Mouse (Mus musculus) forebrain, embryonic 13.5 days (tissue): ENCODE results near the gene Zfp385b. TPM values are rescaled to one million over a fixed set of nuclear protein-coding genes. Genes with fewer than 3 reads are reported as not detected.

Source experiments
- ATAC-seq: fragments of 200-750 bp; cut with Nextera tagmentation; 2 replicates; pipeline ENCODE4 v1.8.0; 2017
- H3K27ac ChIP-seq: fragments of 300-500 bp; sonication (generic); 2 replicates; pipeline ENCODE4 v1.5.1; 2015; ENCODE audit warnings: inconsistent platforms, mild to moderate bottlenecking, moderate library complexity
- H3K27me3 ChIP-seq: fragments of 300-500 bp; sonication (generic); 2 replicates; pipeline ENCODE4 v1.6.1; 2015; ENCODE audit warnings: mild to moderate bottlenecking, inconsistent platforms
- H3K36me3 ChIP-seq: fragments of 300-500 bp; sonication (generic); 2 replicates; pipeline ENCODE4 v1.6.1; 2015; ENCODE audit warnings: mild to moderate bottlenecking, inconsistent platforms; ENCODE audit not compliant: poor library complexity, severe bottlenecking
- H3K4me1 ChIP-seq: fragments of 300-500 bp; sonication (generic); 2 replicates; pipeline ENCODE4 v1.6.1; 2015; ENCODE audit warnings: inconsistent platforms
- H3K4me2 ChIP-seq: fragments of 300-500 bp; sonication (generic); 2 replicates; pipeline ENCODE4 v1.6.1; 2015; ENCODE audit warnings: inconsistent platforms, mild to moderate bottlenecking, moderate library complexity
- H3K4me3 ChIP-seq: fragments of 300-500 bp; sonication (generic); 2 replicates; pipeline ENCODE4 v1.5.1; 2015; ENCODE audit warnings: mild to moderate bottlenecking, inconsistent platforms
- H3K9ac ChIP-seq: fragments of 300-500 bp; sonication (generic); 2 replicates; pipeline ENCODE4 v1.6.1; 2015; ENCODE audit warnings: mild to moderate bottlenecking, inconsistent platforms
- H3K9me3 ChIP-seq: fragments of 300-500 bp; sonication (generic); replicated peaks from 2 replicates; pipeline ENCODE4 v1.6.1; 2016; ENCODE audit warnings: inconsistent platforms
- WGBS: fragments of 180-500 bp; shearing (Covaris S2); methylation state at CpG from one replicate; pipeline ENCODE4 v1.1.7; 2015; 5-methylcytosine and 5-hydroxymethylcytosine counted together
- polyA plus RNA-seq: library from polyadenylated mRNA; unstranded; fragments of >200 nt; fragmentation: Nextera tagmentation; extraction: Ambion mirVana; gene quantifications from 2 replicates; pipeline ENCODE4 v1.2.1, GENCODE M21; 2015

The Zfp385b gene
- polyA plus RNA-seq, 1 experiment from 2014 or later, result 4.6 TPM

DNA sequence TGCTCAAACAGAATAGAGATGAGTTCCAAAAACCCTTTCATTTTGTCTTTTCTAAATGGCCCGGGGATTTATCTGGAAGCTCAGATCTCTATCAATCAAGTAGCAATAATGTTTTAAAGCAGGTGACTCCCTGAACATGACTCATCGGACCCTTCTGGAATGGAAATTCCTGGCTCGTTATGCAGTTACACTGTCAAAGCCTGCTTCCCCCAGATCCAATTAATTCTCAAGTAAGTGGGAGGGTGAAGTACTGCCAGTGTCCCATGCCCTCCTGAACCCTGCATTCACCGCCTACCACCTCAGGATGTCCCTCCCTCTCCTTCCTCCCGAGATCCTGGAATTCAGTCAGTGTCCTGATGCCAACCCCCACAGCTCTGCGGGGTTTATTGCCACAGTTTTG is 41.7 kb downstream of the Zfp385b start:
- H3K9me3 ChIP-seq, result no peaks in the 10 kb centered on the region
- no peak overlapping the region for H3K9ac ChIP-seq
- H3K4me1 ChIP-seq, result peaks cover 15% of the 10 kb centered on the region
- ATAC-seq, result peak; percentile 36; the same call in 1 of the 2 replicates
- H3K4me2 ChIP-seq, result no peak overlapping the region
- H3K36me3 ChIP-seq, result no peaks in the 10 kb centered on the region
- no peaks in the 10 kb centered on the region for H3K27me3 ChIP-seq
- WGBS, result 9% methylated on average over 6 of the region's 6 CpGs
- no peak overlapping the region for H3K4me3 ChIP-seq
- no peak overlapping the region for H3K27ac ChIP-seq

DNA sequence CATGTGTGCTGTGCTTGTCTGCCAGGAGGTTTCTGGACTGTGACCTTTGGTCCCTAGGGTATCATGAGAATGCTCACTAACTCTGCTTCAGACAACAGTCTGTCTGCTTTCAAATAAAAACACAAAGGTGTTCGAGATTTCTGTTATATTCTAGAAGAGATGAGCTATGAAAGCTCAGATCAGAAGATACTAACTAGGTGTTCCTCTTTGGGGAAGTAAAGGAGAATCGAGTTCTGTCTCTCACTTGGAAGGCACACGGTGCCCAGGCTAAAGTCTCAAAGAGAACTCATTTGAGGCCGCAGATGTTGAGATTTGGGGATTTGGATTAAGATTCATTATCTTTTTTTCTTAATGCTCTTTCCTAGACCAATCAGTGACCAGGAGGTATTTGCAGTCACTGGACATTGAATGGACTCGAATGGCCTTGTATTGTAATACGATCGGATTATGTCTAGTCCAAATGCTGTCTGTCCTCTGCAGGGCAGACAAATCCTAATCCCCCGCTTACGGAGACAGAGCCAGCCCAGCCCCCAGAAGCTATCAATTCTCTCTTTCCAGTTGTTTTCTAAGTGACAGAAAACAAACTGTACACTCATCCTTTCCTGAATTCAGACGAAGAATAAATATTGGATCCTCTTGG is 42.3 kb downstream of the Zfp385b start:
- Histone ChIP-seq H3K27ac (no peak overlapping the region), H3K9ac (no peak overlapping the region), H3K4me1 (peaks cover 15% of the 10 kb centered on the region), H3K27me3 (no peaks in the 10 kb centered on the region), H3K4me3 (no peak overlapping the region), H3K4me2 (no peak overlapping the region), H3K9me3 (no peaks in the 10 kb centered on the region), H3K36me3 (no peaks in the 10 kb centered on the region)
- WGBS, result 10% methylated on average over 10 of the region's 10 CpGs
- ATAC-seq, result no peak

DNA sequence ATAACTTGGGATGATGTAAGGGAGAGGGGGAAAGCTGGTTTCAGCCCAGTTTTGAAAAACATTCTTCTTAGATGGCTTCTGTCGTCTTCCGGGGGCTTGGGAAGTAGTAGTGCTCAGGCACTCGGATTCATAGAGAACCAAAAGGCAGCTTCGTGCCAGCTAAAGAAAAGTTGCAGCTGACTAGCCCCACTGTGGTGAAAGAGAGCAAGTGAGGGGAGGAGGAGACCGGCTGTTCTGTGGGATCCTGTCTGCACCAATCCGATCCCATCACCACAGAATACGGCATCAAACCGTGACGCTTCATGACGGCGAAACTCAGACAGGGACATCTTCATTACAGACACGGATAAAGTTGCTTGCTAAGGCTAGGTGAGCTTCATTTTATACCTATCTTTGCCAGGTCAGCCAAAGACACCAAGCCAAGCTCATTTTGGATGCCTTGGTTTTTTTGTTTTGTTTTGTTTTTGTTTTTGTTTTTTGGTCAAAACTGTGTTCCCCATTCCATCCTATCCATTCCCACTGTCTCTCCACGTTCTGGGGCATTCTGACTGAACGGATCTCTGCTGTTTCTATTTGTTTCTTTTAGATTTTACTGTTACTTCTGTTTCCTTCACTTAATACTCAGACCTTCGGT is 44.1 kb downstream of the Zfp385b start:
- ATAC-seq, result no peak
- peaks cover 15% of the 10 kb centered on the region for H3K4me1 ChIP-seq
- H3K36me3 ChIP-seq, result no peaks in the 10 kb centered on the region
- no peak overlapping the region for H3K9ac ChIP-seq
- no peaks in the 10 kb centered on the region for H3K9me3 ChIP-seq
- H3K4me2 ChIP-seq, result no peak overlapping the region
- no peak overlapping the region for H3K4me3 ChIP-seq
- H3K27ac ChIP-seq, result no peak overlapping the region
- WGBS, result 66% methylated on average over 15 of the region's 15 CpGs
- H3K27me3 ChIP-seq, result no peaks in the 10 kb centered on the region

DNA sequence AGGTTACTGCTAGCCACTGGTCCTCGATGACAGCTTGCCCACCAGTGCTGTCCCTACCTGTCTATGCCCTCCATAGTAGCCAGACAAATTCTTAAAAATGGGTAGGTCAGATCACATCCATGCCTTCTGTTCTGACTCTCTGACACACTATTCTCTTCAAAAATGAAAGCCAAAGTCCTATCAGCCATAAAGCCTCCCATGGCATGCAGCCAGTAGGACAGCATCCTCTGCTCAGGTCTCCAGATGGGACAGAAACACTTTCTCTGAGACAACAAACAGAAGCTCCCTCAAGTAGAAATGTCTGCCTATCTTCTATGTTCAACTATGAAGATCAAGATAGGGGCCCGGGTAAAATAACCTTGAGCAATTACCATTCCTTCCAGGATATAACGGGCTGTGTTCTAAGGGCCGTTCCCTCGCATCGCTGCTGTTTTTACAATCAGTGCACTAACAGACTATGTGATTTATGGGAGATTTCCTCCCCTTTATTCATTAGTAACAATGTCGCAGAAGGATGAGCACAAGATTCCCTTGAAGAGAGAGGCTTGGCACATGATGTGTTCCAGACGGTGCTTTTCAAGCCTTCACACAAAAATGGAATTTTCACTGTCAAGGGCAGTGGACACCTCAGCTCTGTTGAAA is 49.3 kb downstream of the Zfp385b start:
- H3K4me3 ChIP-seq, result no peak overlapping the region
- WGBS, result 85% methylated on average over 8 of the region's 8 CpGs

DNA sequence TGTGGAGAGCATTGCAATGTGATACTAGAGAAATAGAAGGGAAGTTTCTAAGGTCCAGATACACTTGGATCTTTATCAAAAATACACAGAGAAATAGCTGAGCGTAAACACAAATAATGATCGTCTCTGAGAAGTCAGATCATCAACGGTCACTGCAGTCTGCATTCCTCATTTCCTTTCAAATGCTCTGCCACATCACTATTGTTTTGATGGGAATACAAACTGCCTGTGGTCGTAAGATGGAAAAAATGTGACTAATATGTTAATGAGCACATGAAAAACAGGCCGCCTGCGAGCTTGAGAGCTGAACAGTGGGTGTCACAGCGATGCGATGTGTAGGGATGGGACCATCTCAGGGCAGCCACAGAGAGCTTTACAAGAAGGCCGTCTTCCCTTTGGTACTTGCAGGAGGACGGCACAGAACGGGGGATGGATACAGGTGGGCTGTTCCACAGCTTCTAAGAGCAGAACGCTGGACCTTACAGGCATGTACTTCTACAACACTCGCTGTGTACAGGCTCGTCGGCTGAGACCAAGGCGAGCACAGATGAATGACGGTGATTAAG is 51.0 kb downstream of the Zfp385b start:
- Histone ChIP-seq H3K4me3 (no peak overlapping the region), H3K36me3 (no peaks in the 10 kb centered on the region), H3K4me1 (peaks cover 5% of the 10 kb centered on the region; the same call in 1 of the 2 replicates), H3K9ac (no peak overlapping the region), H3K9me3 (no peaks in the 10 kb centered on the region), H3K27me3 (no peaks in the 10 kb centered on the region), H3K4me2 (no peak overlapping the region), H3K27ac (no peak overlapping the region)
- 67% methylated on average over 17 of the region's 17 CpGs for WGBS
- ATAC-seq, result no peak

More for the DNA sequence above, 49.3 kb downstream of the Zfp385b start:
- no peak overlapping the region for H3K4me2 ChIP-seq
- no peaks in the 10 kb centered on the region for H3K9me3 ChIP-seq
- H3K27ac ChIP-seq, result no peak overlapping the region
- H3K4me1 ChIP-seq, result peaks cover 5% of the 10 kb centered on the region; the same call in 1 of the 2 replicates
- ATAC-seq, result no peak
- no peaks in the 10 kb centered on the region for H3K27me3 ChIP-seq
- H3K9ac ChIP-seq, result no peak overlapping the region
- H3K36me3 ChIP-seq, result no peaks in the 10 kb centered on the region

DNA sequence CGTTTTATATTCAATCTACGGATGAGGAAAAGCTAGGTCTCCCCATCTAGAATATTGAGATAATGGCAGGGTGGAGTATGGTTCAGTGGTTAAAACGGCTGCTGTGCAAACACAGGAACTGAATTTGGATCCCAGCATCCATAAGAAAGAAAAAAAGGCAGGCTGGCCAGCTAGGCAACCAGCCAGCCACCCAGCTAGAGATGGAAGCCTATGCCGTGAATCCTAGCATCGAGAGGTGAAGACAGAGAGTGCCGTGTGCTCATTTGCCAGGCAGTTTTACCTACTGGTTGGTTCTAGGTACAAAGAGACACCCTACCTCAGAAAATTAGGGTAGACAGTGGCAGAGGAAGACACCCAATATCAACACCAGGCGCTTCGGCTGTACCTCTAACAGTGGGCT is 57.5 kb downstream of the Zfp385b start:
- no peak for ATAC-seq
- WGBS, result 92% methylated on average over 8 of the region's 8 CpGs
- Histone ChIP-seq H3K36me3 (no peaks in the 10 kb centered on the region), H3K9me3 (no peaks in the 10 kb centered on the region), H3K27ac (no peak overlapping the region), H3K27me3 (no peaks in the 10 kb centered on the region), H3K9ac (no peak overlapping the region), H3K4me2 (no peak overlapping the region), H3K4me3 (no peak overlapping the region), H3K4me1 (no peaks in the 10 kb centered on the region)

DNA sequence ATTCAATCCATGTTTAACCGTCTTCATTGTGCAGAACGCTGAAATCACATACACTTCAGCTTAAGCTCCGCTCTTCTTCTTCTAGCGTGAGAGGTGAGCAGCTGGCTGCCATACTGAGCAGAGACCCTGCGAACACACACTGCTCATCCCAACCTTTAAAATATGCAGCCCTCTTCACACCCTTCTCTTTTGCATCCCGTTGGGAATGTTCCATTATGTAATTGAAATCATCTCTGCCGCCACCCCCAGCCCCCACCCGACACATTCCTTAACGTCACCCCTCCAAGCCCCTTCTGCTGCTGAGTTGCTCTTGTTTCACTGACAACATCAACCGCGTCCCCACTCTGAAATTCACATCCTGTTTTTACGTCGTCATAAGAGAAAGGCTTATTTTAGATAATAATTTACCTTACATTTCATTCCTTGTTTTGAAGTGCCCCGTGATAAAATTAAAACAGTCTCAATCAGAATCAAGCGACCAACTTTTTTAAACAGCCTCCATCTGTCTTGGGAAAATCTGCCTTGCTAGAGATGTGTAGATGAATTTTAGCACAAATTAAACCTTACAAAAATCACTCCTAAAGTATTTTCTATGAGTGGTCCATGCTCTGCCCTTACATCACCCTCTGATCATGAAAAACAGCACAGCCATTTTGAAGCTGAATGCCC is 60.9 kb downstream of the Zfp385b start:
- Histone ChIP-seq H3K27me3 (no peaks in the 10 kb centered on the region), H3K9me3 (no peaks in the 10 kb centered on the region), H3K36me3 (no peaks in the 10 kb centered on the region), H3K27ac (no peak overlapping the region), H3K9ac (no peak overlapping the region), H3K4me3 (no peak overlapping the region), H3K4me2 (no peak overlapping the region), H3K4me1 (peaks cover 12% of the 10 kb centered on the region; the same call in 1 of the 2 replicates)
- 67% methylated on average over 15 of the region's 15 CpGs for WGBS
- ATAC-seq, result peak; percentile 81

DNA sequence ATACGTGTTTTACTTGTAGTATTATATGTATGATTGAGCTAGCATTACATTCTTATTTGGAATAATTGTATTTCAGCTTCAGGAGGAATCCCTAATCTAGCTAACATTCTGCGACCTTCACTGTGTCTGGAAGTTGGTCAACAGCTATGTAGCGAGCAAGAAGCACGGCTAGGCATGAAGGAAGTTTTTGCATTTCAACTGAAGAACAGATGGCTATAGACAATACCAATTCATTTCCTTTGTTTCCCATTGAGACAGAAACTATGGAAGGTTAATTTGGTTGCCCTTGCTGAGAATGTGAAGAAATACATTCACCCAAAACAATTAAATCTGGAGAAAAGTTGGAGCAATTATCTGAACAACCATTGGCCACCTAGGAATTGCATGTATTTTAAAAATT is 66.9 kb downstream of the Zfp385b start:
- Histone ChIP-seq H3K9ac (no peak overlapping the region), H3K4me2 (no peak overlapping the region), H3K27me3 (no peaks in the 10 kb centered on the region), H3K27ac (no peak overlapping the region), H3K36me3 (no peaks in the 10 kb centered on the region), H3K4me3 (no peak overlapping the region), H3K9me3 (no peaks in the 10 kb centered on the region), H3K4me1 (peaks cover 16% of the 10 kb centered on the region; the same call in 1 of the 2 replicates)
- 50% methylated on average over 4 of the region's 4 CpGs for WGBS
- no peak for ATAC-seq

DNA sequence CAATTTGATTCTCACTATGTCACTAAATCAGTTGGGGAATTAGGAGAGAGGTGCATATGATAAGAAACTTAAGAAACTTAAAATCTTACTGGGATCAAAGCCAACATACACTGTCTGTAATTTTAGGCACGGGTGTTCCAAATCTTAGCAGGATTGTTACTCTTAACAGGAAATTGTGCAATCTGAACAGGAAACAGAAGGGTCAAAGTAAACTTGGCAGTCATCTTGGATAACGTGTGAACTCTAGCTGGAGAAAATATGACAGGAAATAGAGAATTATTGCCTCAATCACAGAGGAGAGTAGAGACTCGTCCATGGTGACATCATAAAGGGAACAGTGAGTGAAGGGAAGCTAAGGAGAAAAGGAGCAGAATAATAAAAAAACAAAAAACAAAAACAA is 69.8 kb downstream of the Zfp385b start:
- H3K9ac ChIP-seq, result no peak overlapping the region
- no peak for ATAC-seq
- 78% methylated on average over 3 of the region's 3 CpGs for WGBS
- H3K27me3 ChIP-seq, result no peaks in the 10 kb centered on the region
- peaks cover 14% of the 10 kb centered on the region; the same call in 1 of the 2 replicates for H3K4me1 ChIP-seq
- no peaks in the 10 kb centered on the region for H3K9me3 ChIP-seq
- no peak overlapping the region for H3K4me3 ChIP-seq
- no peak overlapping the region for H3K4me2 ChIP-seq
- H3K27ac ChIP-seq, result no peak overlapping the region
- H3K36me3 ChIP-seq, result no peaks in the 10 kb centered on the region

DNA sequence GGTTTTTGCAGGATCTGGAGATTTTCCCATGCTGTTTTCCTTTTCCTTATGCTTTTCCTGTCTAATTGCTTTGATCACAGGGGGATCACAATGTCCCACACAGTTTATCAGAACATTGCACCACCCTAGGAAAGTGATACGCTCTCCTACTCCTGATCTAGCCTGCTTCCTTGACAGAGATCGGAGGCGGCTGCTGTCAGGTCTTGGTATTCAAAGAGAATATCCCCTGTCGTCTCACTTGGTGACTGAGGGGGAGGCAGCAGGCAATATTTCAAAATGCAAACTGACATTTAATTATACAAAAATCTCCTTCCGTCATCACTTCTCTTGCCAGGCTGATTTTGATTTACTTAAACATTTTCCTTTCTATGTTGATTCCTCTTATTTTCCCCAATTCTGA is 73.0 kb downstream of the Zfp385b start:
- no peak overlapping the region for H3K27ac ChIP-seq
- H3K4me2 ChIP-seq, result no peak overlapping the region
- no peaks in the 10 kb centered on the region for H3K4me1 ChIP-seq
- no peak overlapping the region for H3K9ac ChIP-seq
- no peaks in the 10 kb centered on the region for H3K9me3 ChIP-seq
- no peaks in the 10 kb centered on the region for H3K36me3 ChIP-seq
- no peak for ATAC-seq
- H3K4me3 ChIP-seq, result no peak overlapping the region
- WGBS, result 90% methylated on average over 5 of the region's 5 CpGs
- H3K27me3 ChIP-seq, result no peaks in the 10 kb centered on the region

DNA sequence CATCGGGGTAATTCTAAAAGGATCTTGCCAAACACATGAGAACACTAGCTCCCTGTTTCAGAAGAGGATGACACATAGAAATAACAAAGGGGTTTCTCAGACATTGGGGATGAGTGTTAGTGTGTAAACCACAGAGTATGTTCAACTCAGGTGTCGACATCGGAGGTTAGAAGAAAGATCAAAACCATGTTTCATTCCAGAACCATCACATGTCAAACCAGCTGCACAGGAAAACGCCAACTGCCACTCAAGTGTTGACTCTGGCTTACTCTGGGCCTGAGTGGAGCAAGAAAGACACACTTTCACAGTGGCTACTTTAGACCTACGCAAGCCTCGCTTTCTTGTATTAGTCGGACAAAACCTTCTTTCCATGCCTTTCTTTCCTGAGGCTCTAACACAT is 74.2 kb downstream of the Zfp385b start:
- H3K9me3 ChIP-seq, result no peaks in the 10 kb centered on the region
- H3K27me3 ChIP-seq, result no peaks in the 10 kb centered on the region
- no peak overlapping the region for H3K4me2 ChIP-seq
- no peak for ATAC-seq
- H3K9ac ChIP-seq, result no peak overlapping the region
- 96% methylated on average over 7 of the region's 7 CpGs for WGBS
- no peak overlapping the region for H3K4me3 ChIP-seq
- no peaks in the 10 kb centered on the region for H3K4me1 ChIP-seq
- no peaks in the 10 kb centered on the region for H3K36me3 ChIP-seq
- H3K27ac ChIP-seq, result no peak overlapping the region

DNA sequence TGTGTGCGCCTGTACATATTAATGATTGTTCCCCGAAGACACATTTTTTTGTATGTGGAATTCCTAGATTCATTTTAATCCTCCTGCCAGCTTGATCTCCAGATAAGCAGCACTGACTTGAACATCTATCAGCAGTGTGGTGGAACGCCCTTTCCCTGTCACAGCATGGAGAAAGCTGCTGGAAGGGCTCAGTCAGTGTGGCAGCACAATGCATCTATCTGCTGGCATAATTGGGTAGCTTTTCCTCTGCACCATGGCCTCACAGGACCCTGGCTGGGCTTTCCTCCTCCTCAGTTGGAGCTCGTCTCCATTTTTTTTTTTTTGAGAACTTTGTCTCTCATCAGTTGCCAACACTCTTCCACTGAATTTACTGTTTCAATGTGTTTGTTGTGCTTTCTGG is 77.1 kb downstream of the Zfp385b start:
- H3K9me3 ChIP-seq, result no peaks in the 10 kb centered on the region
- H3K4me3 ChIP-seq, result no peak overlapping the region
- H3K27ac ChIP-seq, result no peak overlapping the region
- H3K36me3 ChIP-seq, result no peaks in the 10 kb centered on the region
- 70% methylated on average over 4 of the region's 4 CpGs for WGBS
- H3K4me1 ChIP-seq, result no peaks in the 10 kb centered on the region
- no peak for ATAC-seq
- H3K9ac ChIP-seq, result no peak overlapping the region
- no peaks in the 10 kb centered on the region for H3K27me3 ChIP-seq
- no peak overlapping the region for H3K4me2 ChIP-seq
